Mouse (Mus musculus) stomach, postnatal 0 days (tissue): ENCODE results near the gene Mpp6.

ENCODE experiments used
- CTCF ChIP-seq: IDR thresholded peaks from 2 replicates; pipeline ENCODE4 v1.5.1; 2016; ENCODE audit warnings: antibody characterized with exemption, low read depth, mild to moderate bottlenecking, moderate library complexity
- EP300 ChIP-seq: optimal IDR thresholded peaks from 2 replicates; pipeline ENCODE3; 2016; ENCODE audit warnings: antibody characterized with exemption

GRCm38 (mm10) chr6:50163013-50163412 lies 53.0 kb downstream of the Mpp6 start:
- no peak for TF ChIP-seq CTCF
- no peak for TF ChIP-seq EP300
